Mouse (Mus musculus): Measurements from ENCODE around the gene Igf1. TPM values are rescaled to one million over a fixed set of nuclear protein-coding genes. Genes with fewer than 3 reads are reported as not detected.

Igf1 gene
- total and polyA plus RNA-seq, 3 experiments = not detected

DNA sequence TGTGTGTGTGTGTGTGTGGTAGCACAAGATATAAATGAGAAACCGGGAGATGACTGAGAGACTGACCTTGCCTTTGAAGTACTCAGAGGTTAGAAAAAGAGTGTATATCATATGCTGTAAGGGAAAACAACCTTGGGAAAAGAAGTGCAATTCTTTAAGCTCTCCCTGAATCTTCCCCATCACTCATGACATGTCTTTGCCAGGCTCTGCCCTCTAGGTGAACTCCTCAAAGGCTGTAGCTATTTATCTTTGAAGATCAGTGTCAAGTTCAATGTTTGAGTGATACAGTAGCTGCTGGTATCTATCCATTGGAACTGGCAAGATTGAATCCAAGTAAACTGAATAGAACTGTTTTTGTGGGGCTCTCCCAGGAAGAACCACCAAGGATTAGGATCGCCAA is 9.2 kb downstream of the Igf1 start:
- no peaks in the 10 kb centered on the region for H3K9me3 ChIP-seq (replicated peaks; ENCODE audit: insufficient read depth, low read length)
- H3K27ac ChIP-seq (ENCODE audit: control insufficient read depth, low read depth, low read length) = no peak overlapping the region
- no peaks in the 10 kb centered on the region; a peak in 1 of 4 replicates for H3K27me3 ChIP-seq (ENCODE audit: control insufficient read depth in 1 of 2, insufficient read depth in 2 of 2, low read length in 2 of 2)
- no peak overlapping the region for H3K9ac ChIP-seq (ENCODE audit: control insufficient read depth, low read depth, low read length, poor library complexity, severe bottlenecking)
- H3K36me3 ChIP-seq (ENCODE audit: control insufficient read depth in 1 of 2, insufficient read depth in 2 of 2, low read length in 2 of 2) = no peaks in the 10 kb centered on the region
- DNase-seq (ENCODE audit: low read depth, low spot score) = no peak
- TF ChIP-seq MXI1 (IDR thresholded peaks at IDR 0.05; ENCODE audit: low read depth, low read length) = no peak
- TF ChIP-seq NRF1 (IDR thresholded peaks at IDR 0.05; ENCODE audit: insufficient read depth, low read depth, low read length, poor library complexity, severe bottlenecking) = no peak
- no peak for TF ChIP-seq MAX (IDR thresholded peaks at IDR 0.05; ENCODE audit: low read length)
- TF ChIP-seq MYC (IDR thresholded peaks at IDR 0.05; ENCODE audit: low read depth, low read length) = no peak
- H3K79me2 ChIP-seq (ENCODE audit: control insufficient read depth, insufficient read depth, low read length, poor library complexity) = no peaks in the 10 kb centered on the region
- no peaks in the 10 kb centered on the region for H3K4me1 ChIP-seq (ENCODE audit: control insufficient read depth in 1 of 2, insufficient read depth in 2 of 2, low read length in 2 of 2)
- no peak overlapping the region for H3K4me3 ChIP-seq (ENCODE audit: control insufficient read depth in 1 of 2, insufficient read depth in 1 of 2, low read depth in 2 of 2, low read length in 2 of 2)

DNA sequence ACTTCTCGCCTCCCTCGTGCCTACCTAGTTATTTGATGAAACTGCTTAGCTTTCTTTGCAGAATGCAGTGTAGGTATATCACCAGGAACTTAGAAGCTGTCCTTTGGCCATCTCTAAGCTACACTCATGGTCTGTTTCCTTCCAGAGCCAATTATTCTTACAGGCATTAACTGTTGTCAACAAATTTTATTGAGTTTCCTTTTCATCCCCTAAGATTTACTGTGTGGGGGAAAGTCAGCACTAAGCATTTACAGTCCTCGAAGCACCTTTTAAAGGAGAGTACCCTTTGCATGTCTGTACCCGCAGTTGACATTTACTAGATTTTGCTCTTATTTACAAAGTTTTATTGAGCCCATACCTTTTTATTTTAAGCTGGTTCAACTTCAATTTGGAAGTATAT is 9.6 kb downstream of the Igf1 start:
- DNase-seq (ENCODE audit: low read depth, low spot score) = no peak
- Histone ChIP-seq H3K9me3 (replicated peaks; ENCODE audit: insufficient read depth, low read length) (no peaks in the 10 kb centered on the region), H3K79me2 (ENCODE audit: control insufficient read depth, insufficient read depth, low read length, poor library complexity) (no peaks in the 10 kb centered on the region), H3K4me3 (ENCODE audit: control insufficient read depth in 1 of 2, insufficient read depth in 1 of 2, low read depth in 2 of 2, low read length in 2 of 2) (no peak overlapping the region), H3K9ac (ENCODE audit: control insufficient read depth, low read depth, low read length, poor library complexity, severe bottlenecking) (no peak overlapping the region), H3K27ac (ENCODE audit: control insufficient read depth, low read depth, low read length) (no peak overlapping the region), H3K27me3 (ENCODE audit: control insufficient read depth in 1 of 2, insufficient read depth in 2 of 2, low read length in 2 of 2) (no peaks in the 10 kb centered on the region; a peak in 1 of 4 replicates), H3K4me1 (ENCODE audit: control insufficient read depth in 1 of 2, insufficient read depth in 2 of 2, low read length in 2 of 2) (no peaks in the 10 kb centered on the region), H3K36me3 (ENCODE audit: control insufficient read depth in 1 of 2, insufficient read depth in 2 of 2, low read length in 2 of 2) (no peaks in the 10 kb centered on the region)
- TF ChIP-seq ELF1 (IDR thresholded peaks at IDR 0.05; ENCODE audit: low read depth, low read length) (no peak), UBTF (IDR thresholded peaks at IDR 0.05; ENCODE audit: borderline replicate concordance, insufficient read depth, low read depth, low read length) (no peak), CHD2 (IDR thresholded peaks at IDR 0.05; ENCODE audit: low read length) (no peak), TCF12 (IDR thresholded peaks at IDR 0.05; ENCODE audit: low read depth, low read length) (no peak), MAX (IDR thresholded peaks at IDR 0.05; ENCODE audit: low read length) (no peak), BHLHE40 (IDR thresholded peaks at IDR 0.05; ENCODE audit: borderline replicate concordance, low read depth, low read length) (no peak), ZC3H11A (IDR thresholded peaks at IDR 0.05; ENCODE audit: low read depth, low read length) (no peak), NELFE (IDR thresholded peaks at IDR 0.05; ENCODE audit: low read depth, low read length) (no peak), RCOR1 (IDR thresholded peaks at IDR 0.05; ENCODE audit: low read depth, low read length) (no peak), MAZ (IDR thresholded peaks at IDR 0.05; ENCODE audit: low read depth, low read length) (no peak), USF2 (IDR thresholded peaks at IDR 0.05; ENCODE audit: borderline replicate concordance in 1 of 2, insufficient read depth in 1 of 2, low read depth in 1 of 2, low read length in 2 of 2) (no peak), MYC (IDR thresholded peaks at IDR 0.05; ENCODE audit: low read depth, low read length) (no peak), GABPA (IDR thresholded peaks at IDR 0.05; ENCODE audit: low read depth, low read length) (no peak), MXI1 (IDR thresholded peaks at IDR 0.05; ENCODE audit: low read depth, low read length) (no peak), MYB (IDR thresholded peaks at IDR 0.05; ENCODE audit: low read depth, low read length) (no peak), TAL1 (IDR thresholded peaks at IDR 0.05; ENCODE audit: low read length) (no peak), CHD1 (IDR thresholded peaks at IDR 0.05; ENCODE audit: low read depth, low read length) (no peak), USF1 (IDR thresholded peaks at IDR 0.05; ENCODE audit: low read depth, low read length) (no peak), ETS1 (IDR thresholded peaks at IDR 0.05; ENCODE audit: low read depth, low read length) (no peak), KAT2A (conservative IDR thresholded peaks at IDR 0.05; ENCODE audit: low read depth, low read length) (no peak)
